Comparison of ENCODE assay signal across 7 mouse cellular contexts in genomic region chr8:91805254-91805671, GRCm38 (mm10). TPM values are rescaled to one million over a fixed set of nuclear protein-coding genes. Genes with fewer than 3 reads are reported as not detected.
DNase-seq lines count a peak whose midpoint lies in the region; ATAC-seq and TF ChIP-seq lines count a peak whose summit lies in the region.

No protein-coding gene starts in this region.

- H3K9ac ChIP-seq in ES-Bruce4 (ENCODE audit: low read depth, poor library complexity, severe bottlenecking), result peak overlapping the region; percentile 17; the same call in 1 of the 2 replicates
- no peak overlapping the region; the same call in 1 of the 2 replicates for H3K9ac ChIP-seq in heart, postnatal 0 days (replicated peaks; ENCODE audit: low read depth, low read length)
- peak overlapping the region; percentile 54 for H3K9ac ChIP-seq in midbrain, embryonic 14.5 days (replicated peaks; ENCODE audit: low read length)

- DNase-seq in brain, embryonic 14.5 days (ENCODE audit: low read depth), result peak; percentile 67
- DNase-seq in heart, postnatal 0 days (ENCODE audit: low spot score), result peak; percentile 8
- DNase-seq in limb, embryonic 10.5 days (ENCODE audit: low spot score), result peak; percentile 79
- DNase-seq in midbrain, embryonic 14.5 days, result no peak
- DNase-seq in T-cell, adult 2 months (ENCODE audit: low spot score), result no peak
- DNase-seq in spleen, adult 18-20 months, result no peak

- no peak overlapping the region for H3K4me3 ChIP-seq in ES-Bruce4 (ENCODE audit: low read depth, low read length)
- H3K4me3 ChIP-seq in heart, postnatal 0 days (ENCODE audit: low read depth, low read length), result peak overlapping the region; percentile 28
- H3K4me3 ChIP-seq in limb, embryonic 10.5 days, result peak overlapping the region; percentile 49
- peak overlapping the region; percentile 33 for H3K4me3 ChIP-seq in midbrain, embryonic 14.5 days (replicated peaks; ENCODE audit: low read depth, low read length)

- no peak overlapping the region for H3K27ac ChIP-seq in ES-Bruce4 (ENCODE audit: insufficient read depth, low read length)
- no peak overlapping the region for H3K27ac ChIP-seq in heart, postnatal 0 days (ENCODE audit: low read depth)
- H3K27ac ChIP-seq in limb, embryonic 10.5 days, result peak overlapping the region; percentile 83
- H3K27ac ChIP-seq in midbrain, embryonic 14.5 days (replicated peaks; ENCODE audit: low read depth, low read length), result peak overlapping the region; percentile 83

- peak overlapping the region; percentile 54 for H3K4me2 ChIP-seq in heart, postnatal 0 days (ENCODE audit: low read depth, low read length)
- peak overlapping the region; percentile 82 for H3K4me2 ChIP-seq in midbrain, embryonic 14.5 days (ENCODE audit: low read length)

- TF ChIP-seq CTCF in ES-Bruce4 (IDR thresholded peaks at IDR 0.05; ENCODE audit: low read depth, low read length), result no peak
- no peak for TF ChIP-seq CTCF in brain, embryonic 14.5 days (IDR thresholded peaks at IDR 0.05; ENCODE audit: borderline replicate concordance, extremely low read depth, insufficient read depth, insufficient read length)
- TF ChIP-seq CTCF in heart, postnatal 0 days (IDR thresholded peaks at IDR 0.05; ENCODE audit: low read depth), result no peak

- WGBS in heart, postnatal 0 days, result 5% methylated on average over 32 of the region's 32 CpGs
- under 1% methylated on average over 32 of the region's 32 CpGs for WGBS in limb, embryonic 10.5 days
- WGBS in midbrain, embryonic 14.5 days, result under 1% methylated on average over 32 of the region's 32 CpGs

- H3K9me3 ChIP-seq in ES-Bruce4 (replicated peaks; ENCODE audit: control insufficient read depth, insufficient read depth, low read length, poor library complexity, severe bottlenecking), result no peaks in the 10 kb centered on the region
- no peaks in the 10 kb centered on the region for H3K9me3 ChIP-seq in heart, postnatal 0 days (replicated peaks; ENCODE audit: control insufficient read depth, low read length)
- H3K9me3 ChIP-seq in limb, embryonic 10.5 days (replicated peaks), result no peaks in the 10 kb centered on the region
- H3K9me3 ChIP-seq in midbrain, embryonic 14.5 days (ENCODE audit: control insufficient read depth, low read length), result no peaks in the 10 kb centered on the region

- no peak for ATAC-seq in heart, postnatal 0 days (ENCODE audit: insufficient read depth, low read depth)
- ATAC-seq in midbrain, embryonic 14.5 days (ENCODE audit: low FRiP score, low TSS enrichment), result no peak

- no peaks in the 10 kb centered on the region for H3K4me1 ChIP-seq in ES-Bruce4 (ENCODE audit: control insufficient read depth, insufficient read depth, low read length)
- H3K4me1 ChIP-seq in heart, postnatal 0 days (ENCODE audit: control insufficient read depth, insufficient read depth), result peaks cover 21% of the 10 kb centered on the region
- peaks cover 70% of the 10 kb centered on the region for H3K4me1 ChIP-seq in limb, embryonic 10.5 days
- H3K4me1 ChIP-seq in midbrain, embryonic 14.5 days (ENCODE audit: control insufficient read depth, insufficient read depth, low read length), result peaks cover 39% of the 10 kb centered on the region

- peaks cover 53% of the 10 kb centered on the region for H3K27me3 ChIP-seq in ES-Bruce4 (ENCODE audit: control insufficient read depth, insufficient read depth, low read length, poor library complexity, severe bottlenecking)
- peaks cover 67% of the 10 kb centered on the region for H3K27me3 ChIP-seq in heart, postnatal 0 days (ENCODE audit: control insufficient read depth, insufficient read depth, low read length)
- H3K27me3 ChIP-seq in limb, embryonic 10.5 days (ENCODE audit: low read depth, poor library complexity, severe bottlenecking), result peaks cover 100% of the 10 kb centered on the region
- peaks cover 7% of the 10 kb centered on the region for H3K27me3 ChIP-seq in midbrain, embryonic 14.5 days (ENCODE audit: control insufficient read depth, insufficient read depth, low read length)

- H3K36me3 ChIP-seq in ES-Bruce4 (ENCODE audit: control insufficient read depth, insufficient read depth, low read length, poor library complexity, severe bottlenecking), result no peaks in the 10 kb centered on the region
- no peaks in the 10 kb centered on the region for H3K36me3 ChIP-seq in heart, postnatal 0 days (replicated peaks; ENCODE audit: control insufficient read depth, insufficient read depth, low read length)
- H3K36me3 ChIP-seq in limb, embryonic 10.5 days, result no peaks in the 10 kb centered on the region
- H3K36me3 ChIP-seq in midbrain, embryonic 14.5 days (ENCODE audit: control insufficient read depth, insufficient read depth, low read length), result no peaks in the 10 kb centered on the region

- no peak for TF ChIP-seq EP300 in ES-Bruce4 (IDR thresholded peaks at IDR 0.05; ENCODE audit: insufficient read depth, low read depth, low read length)
- TF ChIP-seq EP300 in heart, postnatal 0 days (IDR thresholded peaks at IDR 0.05; ENCODE audit: low read depth), result no peak

- TF ChIP-seq POLR2A in ES-Bruce4 (IDR thresholded peaks at IDR 0.05; ENCODE audit: insufficient read depth, low read length), result no peak
- TF ChIP-seq POLR2A in brain, embryonic 14.5 days (IDR thresholded peaks at IDR 0.05; ENCODE audit: borderline replicate concordance, extremely low read depth, insufficient read depth, insufficient read length, poor library complexity, severe bottlenecking), result no peak

RNA-seq across cellular contexts. Expression of gene Irx3, which starts 3.4 kb away (rescaled TPM):
- polyA plus RNA-seq in ES-Bruce4 (2011; ENCODE audit: insufficient read depth, insufficient read length, low read depth, missing spikeins), result 1.0 and 1.5 TPM in 2 replicates
- 17.4 and 33.7 TPM in 2 replicates for polyA plus RNA-seq in brain, embryonic 14.5 days (2012; rRNA removed)
- 34.5 and 40.1 TPM in 2 replicates for total RNA-seq in heart, postnatal 0 days (2014; rRNA removed; ENCODE audit: low replicate concordance)
- polyA plus RNA-seq in heart, postnatal 0 days (2015; fragmentation: Nextera tagmentation; extraction: Ambion mirVana), result 25.6 and 26.4 TPM in 2 replicates
- polyA plus RNA-seq in limb, embryonic 10.5 days (2016; fragmentation: Nextera tagmentation; extraction: Ambion mirVana), result 34.2 and 34.4 TPM in 2 replicates
- 23.5 and 26.1 TPM in 2 replicates for polyA plus RNA-seq in midbrain, embryonic 14.5 days (2014; fragmentation: Nextera tagmentation; extraction: Ambion mirVana)

Comparison
In these comparisons a context has a peak if more than half of its experiments do, and no peak if none do; other contexts are left out.
1. H3K27ac ChIP-seq: peak in limb, embryonic 10.5 days (single experiment) and midbrain, embryonic 14.5 days (single experiment); none in ES-Bruce4 (single experiment) and heart, postnatal 0 days (single experiment).
2. DNase-seq: peak in brain, embryonic 14.5 days (single experiment), heart, postnatal 0 days (single experiment) and limb, embryonic 10.5 days (single experiment); none in midbrain, embryonic 14.5 days (single experiment), T-cell, adult 2 months (single experiment) and spleen, adult 18-20 months (0 of 2).